Mouse (Mus musculus): ENCODE results near the gene Fras1. TPM values are rescaled to one million over a fixed set of nuclear protein-coding genes. Genes with fewer than 3 reads are reported as not detected.

Fras1 gene
- total and polyA plus RNA-seq, 3 experiments: 0.02 to 0.23 (median 0.11) TPM

GRCm38 (mm10) chr5:96622604-96623352, 249.0 kb downstream of the Fras1 start:
- H3K36me3 ChIP-seq (replicated peaks): no peaks in the 10 kb centered on the region
- no peak for TF ChIP-seq GATA1 (IDR thresholded peaks at IDR 0.05; ENCODE audit: borderline replicate concordance, low read length)
- H3K27me3 ChIP-seq (ENCODE audit: insufficient read depth, low read length): peaks cover 13% of the 10 kb centered on the region
- ATAC-seq (ENCODE audit: extremely low read depth, insufficient number of reproducible peaks, low FRiP score, poor library complexity, severe bottlenecking) (no peak), DNase-seq (ENCODE audit: low spot score) (no peak)
- H3K4me1 ChIP-seq (ENCODE audit: insufficient read depth, low read depth, low read length): no peaks in the 10 kb centered on the region
- H3K4me3 ChIP-seq (ENCODE audit: low read depth, low read length): no peak overlapping the region
- no peaks in the 10 kb centered on the region for H3K9me3 ChIP-seq (replicated peaks)

GRCm38 (mm10) chr5:96629851-96630250, 256.1 kb downstream of the Fras1 start:
- DNase-seq (ENCODE audit: low spot score): no peak
- Histone ChIP-seq H3K4me1 (ENCODE audit: insufficient read depth, low read depth, low read length) (no peaks in the 10 kb centered on the region), H3K4me3 (ENCODE audit: low read depth, low read length) (no peak overlapping the region), H3K27me3 (ENCODE audit: insufficient read depth, low read length) (peaks cover 8% of the 10 kb centered on the region), H3K36me3 (replicated peaks) (no peaks in the 10 kb centered on the region), H3K9me3 (replicated peaks) (no peaks in the 10 kb centered on the region)
- TF ChIP-seq GATA1 (IDR thresholded peaks at IDR 0.05; ENCODE audit: borderline replicate concordance, low read length) (no peak), CTCF (IDR thresholded peaks at IDR 0.05; ENCODE audit: low read depth, low read length) (no peak), GATA2 (IDR thresholded peaks at IDR 0.05; ENCODE audit: borderline replicate concordance, low read depth, low read length) (no peak), TAL1 (conservative IDR thresholded peaks at IDR 0.05; ENCODE audit: low read depth, low read length) (no peak), POLR2AphosphoS5 (IDR thresholded peaks at IDR 0.05; ENCODE audit: insufficient replicate concordance, low read depth, low read length) (no peak)
- ATAC-seq (ENCODE audit: extremely low read depth, insufficient number of reproducible peaks, low FRiP score, poor library complexity, severe bottlenecking): no peak

DNA sequence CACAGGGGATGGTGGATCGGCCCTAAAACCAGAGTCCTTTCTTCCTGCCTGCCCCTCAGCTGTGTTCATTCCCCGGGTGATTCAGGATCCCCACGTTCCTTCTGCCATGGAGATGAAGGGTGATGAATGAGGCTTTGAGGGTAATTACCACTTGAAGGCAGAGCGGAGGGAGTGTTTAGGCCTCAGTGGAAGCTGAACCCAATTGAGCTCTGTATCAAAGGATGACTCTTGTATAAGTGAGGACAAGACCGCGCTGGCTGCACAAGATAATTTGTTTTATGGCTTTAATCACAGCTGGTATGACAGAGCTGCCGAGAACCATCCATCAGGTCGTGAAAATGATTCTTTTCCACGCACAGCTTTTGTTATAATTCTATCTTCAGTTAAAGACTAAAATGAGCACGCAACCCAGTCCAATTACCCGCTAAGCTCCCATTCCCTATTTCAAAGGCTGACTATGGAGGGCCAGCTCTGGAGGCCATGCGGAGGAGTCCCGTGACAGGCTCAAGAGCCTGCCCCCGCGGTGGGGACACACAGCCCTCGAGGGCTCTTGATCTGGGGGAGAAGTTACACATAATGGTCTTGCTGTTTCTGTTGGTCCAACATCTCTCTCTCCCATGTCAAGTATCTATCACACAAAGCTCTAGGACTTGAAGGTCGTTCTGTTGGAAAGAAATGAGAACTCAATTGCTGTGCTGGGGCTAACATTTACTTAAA, 261.5 kb downstream of the Fras1 start:
- H3K9me3 ChIP-seq (replicated peaks): no peaks in the 10 kb centered on the region
- H3K27me3 ChIP-seq (ENCODE audit: insufficient read depth, low read length): peaks cover 3% of the 10 kb centered on the region; the same call in 1 of the 2 replicates
- ATAC-seq (ENCODE audit: extremely low read depth, insufficient number of reproducible peaks, low FRiP score, poor library complexity, severe bottlenecking): no peak
- H3K36me3 ChIP-seq (replicated peaks): no peaks in the 10 kb centered on the region
- H3K4me1 ChIP-seq (ENCODE audit: insufficient read depth, low read depth, low read length): peaks cover 6% of the 10 kb centered on the region; the same call in 1 of the 2 replicates
- no peak for DNase-seq (ENCODE audit: low spot score)
- TF ChIP-seq GATA2 (IDR thresholded peaks at IDR 0.05; ENCODE audit: borderline replicate concordance, low read depth, low read length) (no peak), GATA1 (IDR thresholded peaks at IDR 0.05; ENCODE audit: borderline replicate concordance, low read length) (no peak), TAL1 (conservative IDR thresholded peaks at IDR 0.05; ENCODE audit: low read depth, low read length) (no peak), CTCF (IDR thresholded peaks at IDR 0.05; ENCODE audit: low read depth, low read length) (no peak), POLR2AphosphoS5 (IDR thresholded peaks at IDR 0.05; ENCODE audit: insufficient replicate concordance, low read depth, low read length) (no peak)
- no peak overlapping the region for H3K4me3 ChIP-seq (ENCODE audit: low read depth, low read length)

- TF ChIP-seq CTCF (IDR thresholded peaks at IDR 0.05; ENCODE audit: low read depth, low read length): no peak
- no peak for TF ChIP-seq POLR2AphosphoS5 (IDR thresholded peaks at IDR 0.05; ENCODE audit: insufficient replicate concordance, low read depth, low read length)
- no peak for TF ChIP-seq TAL1 (conservative IDR thresholded peaks at IDR 0.05; ENCODE audit: low read depth, low read length)
- no peak for TF ChIP-seq GATA1 (IDR thresholded peaks at IDR 0.05; ENCODE audit: borderline replicate concordance, low read length)
- no peak for TF ChIP-seq GATA2 (IDR thresholded peaks at IDR 0.05; ENCODE audit: borderline replicate concordance, low read depth, low read length)
- Histone ChIP-seq H3K27me3 (ENCODE audit: insufficient read depth, low read length) (peaks cover 3% of the 10 kb centered on the region; the same call in 1 of the 2 replicates), H3K36me3 (replicated peaks) (no peaks in the 10 kb centered on the region), H3K9me3 (replicated peaks) (no peaks in the 10 kb centered on the region), H3K4me3 (ENCODE audit: low read depth, low read length) (no peak overlapping the region), H3K4me1 (ENCODE audit: insufficient read depth, low read depth, low read length) (peaks cover 6% of the 10 kb centered on the region; the same call in 1 of the 2 replicates)
- no peak for ATAC-seq (ENCODE audit: extremely low read depth, insufficient number of reproducible peaks, low FRiP score, poor library complexity, severe bottlenecking)
- no peak for DNase-seq (ENCODE audit: low spot score)
Observed at GRCm38 (mm10) chr5:96635866-96636265, 262.1 kb downstream of the Fras1 start.

- no peak for DNase-seq (ENCODE audit: low spot score)
- Histone ChIP-seq H3K36me3 (replicated peaks) (no peaks in the 10 kb centered on the region), H3K4me3 (ENCODE audit: low read depth, low read length) (no peak overlapping the region), H3K4me1 (ENCODE audit: insufficient read depth, low read depth, low read length) (peaks cover 6% of the 10 kb centered on the region; the same call in 1 of the 2 replicates), H3K27me3 (ENCODE audit: insufficient read depth, low read length) (peaks cover 3% of the 10 kb centered on the region; the same call in 1 of the 2 replicates), H3K9me3 (replicated peaks) (no peaks in the 10 kb centered on the region)
- no peak for TF ChIP-seq TAL1 (conservative IDR thresholded peaks at IDR 0.05; ENCODE audit: low read depth, low read length)
- TF ChIP-seq POLR2AphosphoS5 (IDR thresholded peaks at IDR 0.05; ENCODE audit: insufficient replicate concordance, low read depth, low read length): no peak
- TF ChIP-seq GATA1 (IDR thresholded peaks at IDR 0.05; ENCODE audit: borderline replicate concordance, low read length): no peak
- no peak for TF ChIP-seq GATA2 (IDR thresholded peaks at IDR 0.05; ENCODE audit: borderline replicate concordance, low read depth, low read length)
- TF ChIP-seq CTCF (IDR thresholded peaks at IDR 0.05; ENCODE audit: low read depth, low read length): no peak
- no peak for ATAC-seq (ENCODE audit: extremely low read depth, insufficient number of reproducible peaks, low FRiP score, poor library complexity, severe bottlenecking)
Observed at GRCm38 (mm10) chr5:96639213-96639910, 265.6 kb downstream of the Fras1 start.

GRCm38 (mm10) chr5:96641297-96641696, 267.5 kb downstream of the Fras1 start:
- TF ChIP-seq GATA2 (IDR thresholded peaks at IDR 0.05; ENCODE audit: borderline replicate concordance, low read depth, low read length) (no peak), CTCF (IDR thresholded peaks at IDR 0.05; ENCODE audit: low read depth, low read length) (no peak)
- ATAC-seq (ENCODE audit: extremely low read depth, insufficient number of reproducible peaks, low FRiP score, poor library complexity, severe bottlenecking): no peak

More at GRCm38 (mm10) chr5:96641297-96641696, 267.5 kb downstream of the Fras1 start:
- no peaks in the 10 kb centered on the region for H3K36me3 ChIP-seq (replicated peaks)
- DNase-seq (ENCODE audit: low spot score): no peak
- H3K4me3 ChIP-seq (ENCODE audit: low read depth, low read length): no peak overlapping the region
- no peaks in the 10 kb centered on the region for H3K9me3 ChIP-seq (replicated peaks)
- no peaks in the 10 kb centered on the region for H3K4me1 ChIP-seq (ENCODE audit: insufficient read depth, low read depth, low read length)
- H3K27me3 ChIP-seq (ENCODE audit: insufficient read depth, low read length): peaks cover 3% of the 10 kb centered on the region

Data from G1E (cell line).